Mouse (Mus musculus) intestine, embryonic 16.5 days (tissue): ENCODE data around the gene Sigirr. TPM values are rescaled to one million over a fixed set of nuclear protein-coding genes. Genes with fewer than 3 reads are reported as not detected.

ENCODE experiments used
- ATAC-seq: fragments of 200-750 bp; cut with Nextera tagmentation; 2 replicates; pipeline ENCODE4 v1.8.0; 2017; ENCODE audit warnings: moderate TSS enrichment, moderate library complexity
- H3K27ac ChIP-seq: fragments of 300-500 bp; sonication (generic); 2 replicates; pipeline ENCODE4 v1.5.1; 2014; ENCODE audit warnings: mild to moderate bottlenecking, low read length
- H3K27me3 ChIP-seq: fragments of 300-500 bp; sonication (generic); replicated peaks from 2 replicates; pipeline ENCODE4 v1.6.1; 2014; ENCODE audit warnings: low read length, control low read depth, mixed read lengths; ENCODE audit not compliant: control insufficient read depth, insufficient read depth
- H3K36me3 ChIP-seq: fragments of 300-500 bp; sonication (generic); 2 replicates; pipeline ENCODE4 v1.6.1; 2014; ENCODE audit warnings: low read length, control low read depth; ENCODE audit not compliant: control insufficient read depth, insufficient read depth
- H3K4me1 ChIP-seq: fragments of 300-500 bp; sonication (generic); 2 replicates; pipeline ENCODE4 v1.6.1; 2014; ENCODE audit warnings: low read length, control low read depth, mixed read lengths; ENCODE audit not compliant: control insufficient read depth, insufficient read depth
- H3K4me2 ChIP-seq: fragments of 300-500 bp; sonication (generic); 2 replicates; pipeline ENCODE4 v1.6.1; 2014; ENCODE audit warnings: low read depth, low read length, control low read depth
- H3K4me3 ChIP-seq: fragments of 300-500 bp; sonication (generic); 2 replicates; pipeline ENCODE4 v1.5.1; 2014; ENCODE audit warnings: mild to moderate bottlenecking, low read length
- H3K9ac ChIP-seq: fragments of 300-500 bp; sonication (generic); 2 replicates; pipeline ENCODE4 v1.6.1; 2014; ENCODE audit warnings: low read depth, low read length
- H3K9me3 ChIP-seq: fragments of 300-500 bp; sonication (generic); 2 replicates; pipeline ENCODE4 v1.6.1; 2016; ENCODE audit warnings: low read length, control low read depth; ENCODE audit not compliant: control insufficient read depth
- WGBS: fragments of 180-500 bp; shearing (Covaris S2); extraction: QIAGEN DNeasy Blood & Tissue Kit; methylation state at CpG from one replicate; pipeline ENCODE4 v1.1.7; 2014; 5-methylcytosine and 5-hydroxymethylcytosine counted together
- polyA plus RNA-seq: library from polyadenylated mRNA; unstranded; fragments of >200 nt; fragmentation: Nextera tagmentation; extraction: Ambion mirVana; gene quantifications from 2 replicates; pipeline ENCODE4 v1.2.1, GENCODE M21; 2015

Gene Sigirr
- 29.4 and 32.8 TPM in 2 replicates for polyA plus RNA-seq

DNA sequence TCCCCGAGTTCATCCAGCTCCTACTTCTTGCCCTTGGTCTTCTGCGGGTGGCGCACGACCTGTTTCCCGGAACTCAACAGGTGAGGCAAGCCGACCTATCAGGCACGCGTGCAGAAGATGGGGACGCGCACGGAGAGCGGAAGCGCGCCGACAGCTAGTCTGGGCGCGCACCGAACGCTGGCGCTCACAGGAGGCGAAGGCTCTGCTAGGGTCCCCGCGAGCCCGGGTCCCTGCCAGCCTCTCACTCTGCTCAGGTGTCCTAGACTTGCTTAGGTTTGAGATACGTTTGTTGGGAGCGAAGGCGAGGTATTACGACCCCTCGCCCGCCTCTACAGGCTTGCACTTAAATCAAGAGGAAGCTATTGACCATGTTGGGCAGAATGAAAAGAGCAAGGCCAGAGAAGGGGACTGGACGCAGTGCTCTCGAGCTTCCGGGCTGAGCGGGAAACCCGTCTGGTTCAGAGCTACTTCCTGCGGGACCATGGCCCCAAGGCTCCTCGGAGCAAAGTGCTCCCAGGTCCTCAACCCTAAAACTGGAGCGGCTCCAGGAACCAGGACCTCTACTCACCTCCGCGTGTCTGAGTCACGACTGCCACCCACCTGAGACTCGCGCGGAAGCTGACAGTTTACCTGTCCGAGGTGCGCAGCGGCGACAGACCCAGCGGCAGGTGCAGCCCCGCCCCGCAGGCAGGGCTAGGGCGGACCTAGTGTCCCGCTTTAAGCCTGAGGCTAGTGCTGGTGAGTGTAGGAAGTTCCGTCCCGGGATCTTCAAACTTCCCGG, at the start of gene Sigirr:
Gene Sigirr, minus strand, starts transcription at position 662 of the 781 bp plus-strand sequence.
- H3K27ac ChIP-seq = peak within 1 kb of the TSS; percentile 97
- H3K9ac ChIP-seq = peak within 1 kb of the TSS; percentile 77
- H3K9me3 ChIP-seq = no peaks in the 10 kb centered on the region
- under 1% methylated on average over 56 of the region's 56 CpGs for WGBS
- no peaks in the 10 kb centered on the region for H3K36me3 ChIP-seq
- H3K4me3 ChIP-seq = peak within 1 kb of the TSS; percentile 59
- peak within 1 kb of the TSS; percentile 83 for H3K4me2 ChIP-seq
- peak; percentile 88 for ATAC-seq
- H3K4me1 ChIP-seq = peaks cover 16% of the 10 kb centered on the region
- H3K27me3 ChIP-seq = peaks cover 2% of the 10 kb centered on the region; the same call in 1 of the 2 replicates

- Histone ChIP-seq H3K4me1 (no peaks in the 10 kb centered on the region), H3K36me3 (0 out of 2 replicates have a peak, but pooled peaks cover 3% of the 10 kb centered on the region), H3K27ac (no peak overlapping the region), H3K4me3 (no peak overlapping the region), H3K9me3 (no peaks in the 10 kb centered on the region), H3K4me2 (no peak overlapping the region), H3K27me3 (no peaks in the 10 kb centered on the region), H3K9ac (no peak overlapping the region)
- WGBS = 57% methylated on average over 4 of the region's 4 CpGs
- no peak for ATAC-seq
These were observed 48.3 kb upstream of the Sigirr start for GRCm38 (mm10) chr7:141148639-141149038.

DNA sequence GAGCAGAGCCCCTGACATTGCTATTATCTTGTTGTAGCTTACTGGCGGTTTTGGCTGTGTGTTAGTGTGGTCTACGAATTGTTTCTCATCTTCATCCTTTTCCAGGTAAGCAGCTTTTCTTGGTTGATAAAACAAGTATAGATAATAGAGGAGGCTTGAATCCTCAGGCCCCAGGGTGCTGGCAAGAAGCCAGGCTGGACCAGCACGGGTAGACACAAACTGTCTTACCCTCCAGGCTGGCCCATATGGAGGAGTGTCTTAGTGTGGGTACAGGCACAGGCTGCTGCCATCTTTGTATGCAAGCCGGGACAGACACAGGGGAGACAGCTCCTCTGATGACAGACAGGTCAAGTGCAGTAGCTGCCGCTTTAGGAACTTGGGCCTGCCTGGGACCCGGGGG, 46.7 kb upstream of the Sigirr start:
- no peak for ATAC-seq
- H3K4me2 ChIP-seq = no peak overlapping the region
- H3K4me3 ChIP-seq = no peak overlapping the region
- no peak overlapping the region for H3K27ac ChIP-seq
- H3K9ac ChIP-seq = no peak overlapping the region
- H3K36me3 ChIP-seq = 0 out of 2 replicates have a peak, but pooled peaks cover 3% of the 10 kb centered on the region
- WGBS = 76% methylated on average over 6 of the region's 6 CpGs
- H3K27me3 ChIP-seq = no peaks in the 10 kb centered on the region
- H3K4me1 ChIP-seq = no peaks in the 10 kb centered on the region
- no peaks in the 10 kb centered on the region for H3K9me3 ChIP-seq

DNA sequence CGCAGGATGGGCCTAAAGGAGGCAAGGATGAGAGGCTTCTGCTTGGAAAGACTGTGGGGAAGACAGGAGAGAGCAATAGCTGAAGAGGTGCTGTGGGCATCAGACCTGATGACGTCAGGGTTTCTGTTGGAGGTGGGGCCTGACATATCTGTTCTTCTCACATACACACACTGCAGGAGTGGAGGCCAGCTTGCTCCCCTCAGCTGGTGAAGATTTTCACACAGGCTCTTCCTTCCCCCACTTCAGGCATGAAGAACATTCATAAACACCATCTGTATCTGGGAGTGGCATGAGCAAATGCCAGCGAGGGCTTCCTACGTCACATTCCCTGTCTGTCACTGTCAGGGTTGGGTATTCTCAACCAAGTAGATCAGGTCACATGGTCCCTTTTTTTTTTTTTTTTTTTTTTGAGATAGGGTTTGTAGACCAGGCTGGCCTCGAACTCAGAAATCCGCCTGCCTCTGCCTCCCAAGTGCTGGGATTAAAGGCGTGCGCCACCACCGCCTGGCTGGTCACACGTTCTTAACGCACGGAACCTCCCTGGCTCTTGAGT, 45.7 kb upstream of the Sigirr start:
- Histone ChIP-seq H3K4me1 (no peaks in the 10 kb centered on the region), H3K4me3 (no peak overlapping the region), H3K36me3 (no peaks in the 10 kb centered on the region), H3K9ac (no peak overlapping the region), H3K27ac (no peak overlapping the region), H3K27me3 (no peaks in the 10 kb centered on the region), H3K4me2 (no peak overlapping the region), H3K9me3 (no peaks in the 10 kb centered on the region)
- WGBS = 91% methylated on average over 12 of the region's 12 CpGs
- ATAC-seq = no peak

- Histone ChIP-seq H3K4me2 (no peak overlapping the region), H3K9ac (no peak overlapping the region), H3K9me3 (no peaks in the 10 kb centered on the region), H3K27ac (no peak overlapping the region), H3K4me1 (no peaks in the 10 kb centered on the region), H3K27me3 (no peaks in the 10 kb centered on the region), H3K4me3 (no peak overlapping the region), H3K36me3 (no peaks in the 10 kb centered on the region)
- no peak for ATAC-seq
- WGBS = 87% methylated on average over 1 of the region's 1 CpGs
These were observed 45.0 kb upstream of the Sigirr start for GRCm38 (mm10) chr7:141145403-141145802.

DNA sequence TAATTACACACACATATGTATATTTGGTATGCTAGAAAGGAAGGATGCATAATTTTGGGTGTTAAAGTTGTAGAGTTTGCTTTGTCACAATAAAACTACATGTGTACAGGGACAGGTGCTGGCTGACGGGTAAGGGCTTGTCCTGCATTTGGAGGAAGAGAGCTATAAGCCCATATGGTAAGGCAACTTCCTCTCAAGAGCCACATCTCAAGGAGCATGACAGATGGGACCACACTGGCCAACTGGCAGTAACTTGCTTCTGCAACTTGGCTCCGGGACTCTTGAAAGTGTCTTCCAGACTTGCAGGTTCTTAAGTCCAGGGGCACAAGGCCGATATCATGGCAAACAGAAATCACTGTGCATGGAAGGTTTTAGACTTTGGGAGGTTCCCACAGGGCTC, 44.3 kb upstream of the Sigirr start:
- H3K36me3 ChIP-seq = no peaks in the 10 kb centered on the region
- no peak for ATAC-seq
- WGBS = 81% methylated on average over 3 of the region's 3 CpGs

DNA sequence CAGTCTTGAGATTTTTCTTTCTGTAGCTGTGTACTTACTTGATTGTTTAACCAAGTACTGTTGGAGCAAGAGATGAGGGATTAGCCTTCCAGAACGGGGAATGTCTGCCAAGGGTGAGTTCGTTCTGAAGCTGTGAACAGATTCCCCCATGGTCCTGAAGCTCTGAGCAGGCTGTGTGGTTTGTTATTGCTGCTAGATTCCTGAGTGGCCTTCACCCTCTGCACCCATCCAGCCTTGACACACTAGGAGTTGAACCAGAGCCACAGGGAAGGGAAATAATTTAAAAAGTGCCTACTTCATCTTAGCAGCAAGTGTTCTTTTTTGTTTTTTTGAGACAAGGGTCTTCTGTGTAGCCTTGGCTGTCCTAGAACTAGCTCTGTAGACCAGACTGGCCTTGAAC, 43.5 kb upstream of the Sigirr start:
- H3K36me3 ChIP-seq = no peaks in the 10 kb centered on the region
- no peaks in the 10 kb centered on the region for H3K9me3 ChIP-seq
- no peak overlapping the region for H3K4me2 ChIP-seq
- 81% methylated on average over 2 of the region's 2 CpGs for WGBS
- H3K27ac ChIP-seq = no peak overlapping the region
- no peaks in the 10 kb centered on the region for H3K27me3 ChIP-seq
- no peak overlapping the region for H3K9ac ChIP-seq
- H3K4me3 ChIP-seq = no peak overlapping the region
- H3K4me1 ChIP-seq = no peaks in the 10 kb centered on the region
- ATAC-seq = no peak

More for the DNA sequence above, 44.3 kb upstream of the Sigirr start:
- Histone ChIP-seq H3K4me2 (no peak overlapping the region), H3K4me1 (no peaks in the 10 kb centered on the region), H3K27ac (no peak overlapping the region), H3K4me3 (no peak overlapping the region), H3K9me3 (no peaks in the 10 kb centered on the region), H3K9ac (no peak overlapping the region), H3K27me3 (no peaks in the 10 kb centered on the region)

DNA sequence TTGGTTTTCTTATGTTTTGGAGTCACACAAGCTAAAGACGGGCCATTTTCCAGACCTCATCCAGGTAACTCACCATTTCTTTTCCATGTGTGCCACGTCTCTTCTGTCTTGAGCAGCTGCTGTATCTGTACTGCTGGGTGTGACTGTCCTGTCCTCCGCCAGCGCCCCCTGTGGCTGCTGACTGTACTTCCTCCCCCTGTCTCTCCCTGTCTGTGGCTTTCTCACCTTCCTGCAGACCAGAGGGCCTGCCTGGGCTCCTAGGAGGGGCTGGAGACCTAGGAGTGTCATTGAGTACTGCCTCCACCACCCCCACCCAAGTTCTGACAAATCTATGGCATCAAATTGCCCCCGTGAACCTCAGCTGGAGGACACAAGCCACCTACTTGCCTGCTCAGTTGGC, 42.7 kb upstream of the Sigirr start:
- no peak overlapping the region for H3K9ac ChIP-seq
- ATAC-seq = no peak

DNA sequence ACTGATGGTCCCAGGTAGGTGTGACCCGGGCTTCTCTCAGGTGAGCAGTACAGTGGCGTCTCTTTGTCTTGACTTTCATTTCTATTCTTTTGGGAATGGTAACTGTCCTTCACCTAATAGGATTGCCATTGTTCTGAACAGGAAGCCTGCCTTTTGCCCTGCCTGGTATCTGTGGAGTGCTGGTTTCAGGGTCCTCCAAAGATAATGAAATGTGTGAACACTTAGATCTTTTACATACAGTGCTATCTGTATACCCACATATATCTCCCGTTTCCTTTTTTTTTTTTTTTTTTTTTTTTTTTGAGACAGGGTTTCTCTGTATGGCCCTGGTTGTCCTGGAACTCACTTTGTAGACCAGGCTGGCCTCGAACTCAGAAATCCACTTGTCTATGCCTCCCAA, 41.0 kb upstream of the Sigirr start:
- Histone ChIP-seq H3K27me3 (no peaks in the 10 kb centered on the region), H3K36me3 (no peaks in the 10 kb centered on the region), H3K27ac (no peak overlapping the region), H3K4me3 (no peak overlapping the region), H3K9me3 (no peaks in the 10 kb centered on the region), H3K4me2 (no peak overlapping the region), H3K4me1 (no peaks in the 10 kb centered on the region), H3K9ac (no peak overlapping the region)
- ATAC-seq = no peak
- WGBS = 82% methylated on average over 4 of the region's 4 CpGs

More for the DNA sequence above, 42.7 kb upstream of the Sigirr start:
- H3K4me3 ChIP-seq = no peak overlapping the region
- 49% methylated on average over 5 of the region's 5 CpGs for WGBS
- H3K4me2 ChIP-seq = no peak overlapping the region
- H3K27me3 ChIP-seq = no peaks in the 10 kb centered on the region
- no peaks in the 10 kb centered on the region for H3K36me3 ChIP-seq
- H3K9me3 ChIP-seq = no peaks in the 10 kb centered on the region
- no peak overlapping the region for H3K27ac ChIP-seq
- no peaks in the 10 kb centered on the region for H3K4me1 ChIP-seq
